Mouse (Mus musculus) CH12F3 (cell line): ENCODE results near the gene N4bp2.

ENCODE experiments used
- in situ Hi-C: fragments of 300-500 bp; cut with MboI; formaldehyde crosslinking; loops from 2 replicates; pipeline ENCODE4 v1.14.3; 2020; ENCODE audit warnings: low sequenced_read_pairs

The N4bp2 gene

GRCm38 (mm10) chr5:65860281-65861000 is 97.1 kb downstream of the N4bp2 start:
- in situ Hi-C loops: no loop called here

DNA sequence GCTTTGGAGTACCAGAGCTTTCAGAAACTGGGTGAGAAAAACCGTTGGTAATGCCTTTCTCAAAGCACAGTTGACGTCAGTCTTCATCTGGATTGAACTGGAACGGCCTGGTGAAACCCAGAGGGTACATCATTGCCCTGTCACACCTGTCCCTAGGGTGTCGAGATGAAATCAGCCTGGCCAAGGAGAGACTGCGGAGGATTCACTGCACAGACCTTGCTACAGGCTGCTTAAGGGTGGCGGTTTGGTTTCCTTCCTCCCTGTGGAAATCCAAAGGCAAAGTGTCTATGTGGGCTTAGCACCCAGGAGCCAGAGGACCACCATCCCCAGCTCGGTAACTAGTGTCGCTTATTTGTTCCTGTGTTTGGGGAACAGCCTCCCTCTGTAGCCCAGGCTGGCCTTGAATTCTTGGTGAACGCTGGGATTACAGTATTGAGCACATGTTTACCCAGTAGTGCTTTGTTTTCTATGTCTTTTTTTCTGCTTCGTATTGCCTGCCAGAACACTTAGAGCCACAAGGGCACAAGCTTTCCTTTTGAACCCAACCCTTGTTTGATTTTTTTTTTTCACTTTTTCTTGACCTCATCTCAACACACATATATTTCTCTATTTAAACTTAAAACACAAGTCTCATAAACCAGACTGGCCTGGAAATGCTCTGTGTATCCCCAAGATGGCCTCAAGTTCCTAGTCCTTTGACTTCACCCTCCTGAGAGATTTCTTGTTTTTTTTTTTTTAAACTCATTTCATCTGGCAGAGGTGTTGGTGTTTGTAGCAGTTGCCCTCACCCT is 98.0 kb downstream of the N4bp2 start, which contains the start of gene Rhoh:
Gene Rhoh (plus strand): TSS at position 60 of the 791 bp plus-strand sequence.
- in situ Hi-C loops: no loop called here

- in situ Hi-C loops: no loop called here
Measured at GRCm38 (mm10) chr5:65862217-65862927, 99.1 kb downstream of the N4bp2 start.

DNA sequence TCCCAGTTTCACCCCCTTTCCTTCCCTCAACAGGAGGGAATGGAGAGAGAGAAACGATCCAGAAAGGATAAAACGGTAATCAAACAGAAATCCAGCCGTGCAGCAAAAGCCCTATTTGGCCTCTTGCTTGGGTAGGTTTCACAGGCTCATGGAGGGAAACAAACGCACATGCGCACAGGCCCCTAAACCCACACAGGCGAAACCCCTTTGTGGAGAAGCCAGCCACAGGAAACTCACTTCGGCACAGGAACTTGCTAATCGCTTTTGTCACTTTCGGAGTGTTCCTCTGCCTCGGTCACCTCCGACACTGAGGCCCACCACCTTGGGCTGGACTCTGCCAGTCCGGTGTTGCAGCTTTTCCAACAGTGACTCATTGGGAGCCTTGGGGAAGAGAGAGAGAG is 100.0 kb downstream of the N4bp2 start:
- in situ Hi-C loops: no loop called here

DNA sequence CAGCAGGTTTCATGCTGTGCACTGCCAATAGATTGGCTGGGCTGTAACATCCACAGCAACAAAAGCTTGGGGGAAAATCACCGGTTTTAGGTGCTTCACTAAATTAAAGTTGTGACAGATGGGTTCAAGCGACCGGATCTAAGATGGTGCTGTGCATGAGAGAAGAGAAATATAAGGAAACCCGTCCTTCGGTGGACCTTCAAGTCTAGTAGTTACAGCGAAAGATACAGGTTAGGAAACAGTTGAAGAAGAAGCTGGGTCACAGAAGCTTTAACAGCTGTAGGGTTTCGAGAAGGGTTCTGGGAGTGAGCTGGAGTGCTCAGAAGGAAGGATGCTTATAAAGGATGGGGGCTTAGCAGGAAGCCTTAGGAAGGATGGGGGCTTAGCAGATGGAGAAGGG is 101.2 kb downstream of the N4bp2 start:
- in situ Hi-C loops: no loop called here

GRCm38 (mm10) chr5:65864946-65865345 is 101.6 kb downstream of the N4bp2 start:
- in situ Hi-C loops: no loop called here

GRCm38 (mm10) chr5:65866591-65866990 is 103.3 kb downstream of the N4bp2 start:
- in situ Hi-C loops: no loop called here

DNA sequence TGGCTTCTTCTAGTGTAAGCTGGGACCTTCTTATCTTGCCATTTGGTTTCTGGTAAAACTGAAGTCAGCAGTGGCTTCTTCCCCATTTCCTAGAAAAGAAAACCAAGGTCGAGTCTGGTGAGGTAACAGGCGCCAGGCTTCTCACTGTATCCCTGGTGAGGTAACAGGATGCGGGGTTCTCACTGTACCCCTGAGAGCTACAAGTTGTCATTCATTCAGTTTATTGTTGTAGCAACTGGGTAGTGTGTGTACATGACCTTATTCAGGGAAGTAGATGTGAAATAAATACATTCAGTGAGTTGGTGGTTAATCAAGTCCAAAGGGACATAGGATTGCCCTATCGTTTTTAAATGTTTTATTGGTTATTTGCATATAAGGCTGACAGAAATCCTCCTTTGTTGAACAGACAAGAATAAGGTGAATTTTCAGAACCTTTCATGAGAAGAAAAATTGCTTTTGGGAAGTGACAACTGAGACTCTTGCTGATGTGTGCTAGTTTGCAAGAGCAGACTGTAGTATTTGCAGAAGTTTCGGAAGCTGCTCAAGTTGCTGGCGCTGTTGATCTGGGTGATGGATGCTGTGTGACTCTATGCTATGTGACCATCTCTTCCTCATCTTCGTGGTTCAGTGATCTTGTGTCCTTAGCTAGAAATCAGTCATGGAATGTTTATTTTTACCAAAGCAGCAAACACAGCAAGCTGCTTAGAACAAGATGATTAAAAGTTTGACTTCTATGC is 104.2 kb downstream of the N4bp2 start:
- in situ Hi-C loops: no loop called here

DNA sequence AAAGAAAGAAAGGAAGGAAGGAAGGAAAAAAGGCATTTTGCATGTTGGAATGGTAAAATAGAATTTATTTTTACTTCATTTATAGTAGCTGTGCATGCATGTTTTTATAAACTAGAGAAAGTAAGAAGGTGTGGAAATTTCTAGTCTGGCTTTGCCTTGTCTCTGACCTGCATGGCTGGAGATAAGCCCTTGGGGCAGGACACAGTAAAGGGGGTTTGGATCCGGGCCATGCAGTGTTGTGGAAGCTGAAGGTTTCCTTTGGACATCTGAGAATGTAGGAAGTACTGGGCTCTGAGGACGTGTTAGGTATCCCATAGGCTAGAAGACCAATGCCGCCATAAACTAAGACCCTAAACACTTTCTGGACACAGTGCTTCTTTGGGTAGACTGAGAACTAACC is 105.1 kb downstream of the N4bp2 start:
- in situ Hi-C loops: no loop called here

GRCm38 (mm10) chr5:65869660-65870059 is 106.3 kb downstream of the N4bp2 start:
- in situ Hi-C loops: no loop called here

DNA sequence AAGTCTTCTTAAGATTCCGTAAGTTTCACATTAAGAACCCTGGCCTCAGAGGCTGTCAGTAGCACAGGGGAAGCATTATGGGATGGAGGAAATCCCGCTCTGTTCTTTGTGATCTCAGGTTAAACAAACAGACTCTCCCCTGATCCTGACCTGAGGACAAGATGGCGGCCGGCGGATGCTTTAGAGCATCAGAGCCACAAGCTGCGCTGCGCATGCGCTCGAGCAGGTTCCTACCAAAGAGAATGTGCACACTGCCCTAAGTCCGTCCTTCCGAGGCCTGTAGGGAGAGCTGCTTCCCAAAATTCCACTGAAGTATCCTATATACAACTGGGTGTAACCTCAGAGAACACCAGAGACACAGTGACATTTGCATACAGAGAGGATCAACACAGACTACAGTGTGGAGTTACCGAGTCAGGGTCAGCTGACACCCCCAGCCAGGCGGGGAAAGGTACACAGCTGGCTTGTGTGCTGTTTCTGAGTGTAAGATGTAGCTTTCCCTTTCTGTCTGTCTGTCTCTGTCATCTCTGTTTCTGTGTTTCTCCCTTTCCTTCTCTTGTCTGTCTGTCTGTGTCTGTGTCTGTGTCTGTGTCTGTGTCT is 108.1 kb downstream of the N4bp2 start:
- in situ Hi-C loops: no loop called here

DNA sequence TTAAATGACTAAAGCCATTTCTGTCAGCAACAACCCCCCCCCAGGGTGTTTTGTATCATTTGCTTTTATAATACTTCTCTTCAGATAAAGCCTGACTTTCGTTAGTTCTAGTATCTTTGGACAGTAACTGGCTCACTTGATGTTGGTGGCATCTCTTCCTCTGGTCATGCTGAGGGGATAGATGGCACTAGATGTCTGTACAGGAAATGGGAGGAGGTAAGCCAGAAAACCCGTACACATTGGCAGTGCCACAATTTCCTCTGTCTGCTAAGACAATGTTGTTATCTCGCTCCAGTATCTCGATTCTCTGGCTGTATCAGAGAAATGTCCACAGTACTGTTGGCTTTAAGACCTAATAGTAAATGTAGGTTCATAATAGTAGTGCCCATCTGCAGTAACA is 109.9 kb downstream of the N4bp2 start:
- in situ Hi-C loops: no loop called here

- in situ Hi-C loops: no loop called here
Measured at GRCm38 (mm10) chr5:65875269-65875668, 111.9 kb downstream of the N4bp2 start.

GRCm38 (mm10) chr5:65878367-65878766 is 115.0 kb downstream of the N4bp2 start:
- in situ Hi-C loops: no loop called here
